Mouse (Mus musculus): ENCODE results near the gene BC048507. TPM values are rescaled to one million over a fixed set of nuclear protein-coding genes. Genes with fewer than 3 reads are reported as not detected.

The BC048507 gene
- polyA plus RNA-seq, 1 experiment = not detected

GRCm38 (mm10) chr13:67909759-67910158 lies 46.6 kb downstream of the BC048507 start:
- 43% methylated on average over 5 of the region's 5 CpGs for WGBS
- H3K27ac ChIP-seq (ENCODE audit: insufficient read depth, low read depth, low read length) = no peak overlapping the region
- H3K4me1 ChIP-seq (ENCODE audit: control insufficient read depth, insufficient read depth, low read length) = no peaks in the 10 kb centered on the region
- TF ChIP-seq POLR2A (IDR thresholded peaks at IDR 0.05; ENCODE audit: insufficient read depth, low read depth, low read length) (no peak), CTCF (IDR thresholded peaks at IDR 0.05; ENCODE audit: insufficient read depth, low read depth, low read length) (no peak)
- no peak overlapping the region for H3K4me3 ChIP-seq (ENCODE audit: insufficient read depth, low read depth, low read length)

Other genes with a start within 250 kb of the BC048507 start
- gene Gm49345, start 225.6 kb upstream of the BC048507 start, polyA plus RNA-seq (2012; ENCODE audit: insufficient read depth, insufficient read length, low replicate concordance, missing spikeins) = not detected in 2 replicates
- not detected in 2 replicates for gene Zfp729a, start 225.5 kb upstream of the BC048507 start, polyA plus RNA-seq (2012; ENCODE audit: insufficient read depth, insufficient read length, low replicate concordance, missing spikeins)
- not detected in 2 replicates for gene Zfp738, start 176.3 kb upstream of the BC048507 start, polyA plus RNA-seq (2012; ENCODE audit: insufficient read depth, insufficient read length, low replicate concordance, missing spikeins)
- gene Zfp65, start 134.2 kb upstream of the BC048507 start, polyA plus RNA-seq (2012; ENCODE audit: insufficient read depth, insufficient read length, low replicate concordance, missing spikeins) = not detected in 2 replicates
- gene Zfp85, start 108.1 kb upstream of the BC048507 start, polyA plus RNA-seq (2012; ENCODE audit: insufficient read depth, insufficient read length, low replicate concordance, missing spikeins) = not detected in 2 replicates
- not detected in 2 replicates for gene Zfp493, start 83.6 kb upstream of the BC048507 start, polyA plus RNA-seq (2012; ENCODE audit: insufficient read depth, insufficient read length, low replicate concordance, missing spikeins)
- not detected in 2 replicates for gene Zfp273, start 49.6 kb upstream of the BC048507 start, polyA plus RNA-seq (2012; ENCODE audit: insufficient read depth, insufficient read length, low replicate concordance, missing spikeins)
- not detected in 2 replicates for gene Gm10037, start 32.2 kb upstream of the BC048507 start, polyA plus RNA-seq (2012; ENCODE audit: insufficient read depth, insufficient read length, low replicate concordance, missing spikeins)